Mouse (Mus musculus): ENCODE results near the gene Dcun1d2. TPM values are rescaled to one million over a fixed set of nuclear protein-coding genes. Genes with fewer than 3 reads are reported as not detected.

Gene Dcun1d2
- total RNA-seq, 1 experiment from 2014 or later, result 21.4 TPM

GRCm38 (mm10) chr8:13213479-13214268 lies 74.3 kb downstream of the Dcun1d2 start:
- peak; percentile 82 for ATAC-seq (replicated peaks; ENCODE audit: low read depth, poor library complexity, severe bottlenecking)

- no peak for ATAC-seq (replicated peaks; ENCODE audit: low read depth, poor library complexity, severe bottlenecking)
Measured at GRCm38 (mm10) chr8:13209770-13210169, 78.2 kb downstream of the Dcun1d2 start.

- peak; percentile 70 for ATAC-seq (replicated peaks; ENCODE audit: low read depth, poor library complexity, severe bottlenecking)
Measured at GRCm38 (mm10) chr8:13208627-13209355, 79.1 kb downstream of the Dcun1d2 start.

GRCm38 (mm10) chr8:13206290-13206689 lies 81.6 kb downstream of the Dcun1d2 start:
- no peak for ATAC-seq (replicated peaks; ENCODE audit: low read depth, poor library complexity, severe bottlenecking)

Other genes with a start within 250 kb of the Dcun1d2 start
- gene Proz, start 227.2 kb downstream of the Dcun1d2 start, total RNA-seq (2017), result 0.23 TPM in 1 of 2 replicates, not detected in the other
- gene Pcid2, start 182.7 kb downstream of the Dcun1d2 start, total RNA-seq (2017), result 22.3 and 27.2 TPM in 2 replicates
- 118 TPM in 2 replicates for gene Cul4a, start 182.5 kb downstream of the Dcun1d2 start, total RNA-seq (2017)
- gene Lamp1, start 129.0 kb downstream of the Dcun1d2 start, total RNA-seq (2017), result 149 and 164 TPM in 2 replicates
- gene Grtp1, start 87.5 kb downstream of the Dcun1d2 start, total RNA-seq (2017), result 0.27 TPM in 1 of 2 replicates, not detected in the other
- not detected in 2 replicates for gene Adprhl1, start 34.0 kb downstream of the Dcun1d2 start, total RNA-seq (2017)
- 5.0 and 8.8 TPM in 2 replicates for gene Tmco3, start 59 bp upstream of the Dcun1d2 start, total RNA-seq (2017)
- gene Tfdp1, start 50.6 kb upstream of the Dcun1d2 start, total RNA-seq (2017), result 153 and 186 TPM in 2 replicates
- not detected in 2 replicates for gene Atp4b, start 108.7 kb upstream of the Dcun1d2 start, total RNA-seq (2017)
- gene Grk1, start 117.0 kb upstream of the Dcun1d2 start, total RNA-seq (2017), result not detected in 2 replicates
- gene Tmem255b, start 147.1 kb upstream of the Dcun1d2 start, total RNA-seq (2017), result not detected in 2 replicates
- 0.32 and 0.39 TPM in 2 replicates for gene Gas6, start 206.4 kb upstream of the Dcun1d2 start, total RNA-seq (2017)